Mouse (Mus musculus): Measurements from ENCODE around the gene Chaf1a. TPM values are rescaled to one million over a fixed set of nuclear protein-coding genes. Genes with fewer than 3 reads are reported as not detected.
A peak's percentile ranks its signal among the peaks of the same experiment; 100 is the strongest.

Chaf1a gene
- 14.2 and 16.5 TPM in 2 replicates for polyA plus RNA-seq (2014; fragmentation: Nextera tagmentation; extraction: Ambion mirVana)

DNA sequence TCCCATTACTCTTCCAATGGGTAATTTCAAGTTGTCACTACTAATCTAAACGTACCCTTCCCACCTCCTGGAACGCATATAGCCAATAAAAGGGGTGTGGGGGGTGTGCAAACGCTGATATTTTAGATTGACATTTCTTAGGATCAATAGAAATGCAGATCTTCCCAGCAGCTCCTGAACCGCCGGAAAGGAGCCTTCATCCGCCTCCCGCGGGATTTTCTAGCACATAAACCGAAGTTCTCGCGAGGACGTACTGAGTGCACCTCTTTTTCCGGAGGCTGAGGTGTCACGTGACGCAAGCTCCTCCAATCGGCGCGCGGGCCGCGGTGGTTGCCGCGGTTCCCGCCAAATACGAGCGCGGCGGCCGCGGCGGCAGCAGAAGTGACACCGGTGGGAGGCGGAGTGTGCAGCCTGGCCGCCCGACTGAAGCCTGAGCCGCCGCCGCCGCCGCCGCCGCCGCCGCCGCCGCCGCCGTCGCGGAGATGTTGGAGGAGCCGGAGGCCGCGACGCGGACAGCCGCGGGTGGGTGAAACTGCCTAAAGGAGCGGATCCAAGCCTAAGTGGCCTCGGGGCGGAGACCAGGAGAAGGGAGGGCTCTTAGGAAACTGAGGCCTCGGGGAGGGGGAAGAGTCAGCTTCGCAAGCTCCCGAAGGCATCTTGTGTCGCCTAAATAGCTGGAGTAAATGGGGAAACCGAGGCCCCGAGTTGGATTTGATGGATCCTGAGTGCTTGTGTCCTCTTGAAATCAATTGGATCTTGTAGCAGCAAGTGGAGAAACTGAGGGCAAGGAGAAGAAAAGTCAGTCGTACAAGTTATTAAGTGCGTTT, at the start of gene Chaf1a:
Gene Chaf1a (plus strand): TSS at position 410 of the 827 bp plus-strand sequence.
- Histone ChIP-seq H3K36me3 (ENCODE audit: control insufficient read depth, insufficient read depth, low read length) (peaks cover 18% of the 10 kb centered on the region), H3K4me1 (ENCODE audit: control insufficient read depth, insufficient read depth, low read length) (peaks cover under 1% of the 10 kb centered on the region), H3K4me2 (ENCODE audit: low read depth, low read length) (peak within 1 kb of the TSS; percentile 72), H3K27ac (replicated peaks; ENCODE audit: low read depth, low read length) (peak within 1 kb of the TSS; percentile 78), H3K27me3 (replicated peaks; ENCODE audit: control insufficient read depth, insufficient read depth, low read length) (no peaks in the 10 kb centered on the region), H3K9ac (ENCODE audit: low read depth, low read length) (peak within 1 kb of the TSS; percentile 91), H3K4me3 (ENCODE audit: low read depth, low read length) (peak within 1 kb of the TSS; percentile 80), H3K9me3 (ENCODE audit: control insufficient read depth, low read length) (no peaks in the 10 kb centered on the region)
- DNase-seq (ENCODE audit: low spot score) = peak; percentile 100
- peak; percentile 90 for ATAC-seq (ENCODE audit: low read depth)
- under 1% methylated on average over 59 of the region's 68 CpGs for WGBS

DNA sequence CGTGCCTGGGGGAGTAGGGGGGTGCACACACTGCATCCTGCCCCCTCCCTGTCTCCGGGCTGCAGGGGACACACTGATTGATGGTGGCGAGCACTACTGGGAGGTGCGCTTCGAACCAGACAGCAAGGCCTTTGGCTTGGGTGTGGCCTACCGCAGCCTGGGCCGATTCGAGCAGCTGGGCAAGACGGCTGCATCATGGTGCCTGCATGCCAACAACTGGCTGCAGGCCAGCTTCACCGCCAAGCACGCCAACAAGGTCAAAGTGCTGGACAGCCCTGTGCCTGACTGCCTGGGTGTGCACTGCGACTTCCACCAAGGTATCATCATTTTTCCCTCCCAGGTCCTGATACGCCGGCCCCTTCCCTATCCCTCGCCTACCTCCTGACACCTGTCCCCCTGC, 44.2 kb upstream of the Chaf1a start:
- H3K4me3 ChIP-seq (ENCODE audit: low read depth, low read length) = no peak overlapping the region
- ATAC-seq (ENCODE audit: low read depth) (no peak), DNase-seq (ENCODE audit: low spot score) (no peak)
- H3K9ac ChIP-seq (ENCODE audit: low read depth, low read length) = no peak overlapping the region
- no peaks in the 10 kb centered on the region; the same call in 1 of the 2 replicates for H3K27me3 ChIP-seq (replicated peaks; ENCODE audit: control insufficient read depth, insufficient read depth, low read length)
- no peak overlapping the region for H3K4me2 ChIP-seq (ENCODE audit: low read depth, low read length)
- H3K4me1 ChIP-seq (ENCODE audit: control insufficient read depth, insufficient read depth, low read length) = 0 out of 2 replicates have a peak, but pooled peaks cover 2% of the 10 kb centered on the region
- 88% methylated on average over 15 of the region's 15 CpGs for WGBS
- H3K27ac ChIP-seq (replicated peaks; ENCODE audit: low read depth, low read length) = no peak overlapping the region
- 0 out of 2 replicates have a peak, but pooled peaks cover 14% of the 10 kb centered on the region for H3K36me3 ChIP-seq (ENCODE audit: control insufficient read depth, insufficient read depth, low read length)
- no peaks in the 10 kb centered on the region for H3K9me3 ChIP-seq (ENCODE audit: control insufficient read depth, low read length)

DNA sequence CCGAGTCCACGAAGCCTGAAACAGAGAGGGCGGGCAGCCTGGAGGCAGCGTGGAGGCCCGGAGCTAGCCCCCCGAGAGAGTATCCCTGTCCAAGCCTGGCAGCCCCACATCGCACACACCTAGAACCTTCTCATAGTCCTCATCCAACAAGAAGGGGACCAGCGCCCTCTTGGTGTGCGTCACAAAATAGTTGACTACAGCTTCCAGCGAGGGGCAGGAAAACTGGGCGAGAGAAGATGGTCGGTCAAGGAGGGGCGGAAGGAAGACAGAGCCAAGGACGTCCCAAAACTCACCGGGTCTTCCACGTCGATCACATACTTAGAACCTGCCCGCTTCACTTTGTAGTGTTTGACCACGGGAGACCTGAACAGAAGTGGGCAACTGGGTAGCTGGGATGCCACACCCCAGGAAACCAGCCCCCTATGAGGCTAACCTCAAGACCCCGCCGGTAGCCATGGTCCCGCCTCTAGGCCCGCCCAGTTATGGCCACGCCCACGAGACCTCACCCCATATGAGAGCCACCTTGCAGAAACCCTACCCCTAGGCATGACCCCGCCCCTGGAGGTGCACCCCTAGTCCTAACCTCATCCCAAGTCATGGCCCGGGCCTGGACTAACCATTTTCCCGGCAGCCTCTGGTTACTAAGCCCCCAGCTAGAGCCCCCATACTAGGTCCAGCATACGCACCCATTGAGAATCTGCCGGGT, 40.3 kb upstream of the Chaf1a start:
- H3K9me3 ChIP-seq (ENCODE audit: control insufficient read depth, low read length) = no peaks in the 10 kb centered on the region
- 0 out of 2 replicates have a peak, but pooled peaks cover 2% of the 10 kb centered on the region for H3K4me1 ChIP-seq (ENCODE audit: control insufficient read depth, insufficient read depth, low read length)
- H3K9ac ChIP-seq (ENCODE audit: low read depth, low read length) = no peak overlapping the region; the same call in 1 of the 2 replicates
- H3K27me3 ChIP-seq (replicated peaks; ENCODE audit: control insufficient read depth, insufficient read depth, low read length) = no peaks in the 10 kb centered on the region; the same call in 1 of the 2 replicates
- WGBS = 10% methylated on average over 28 of the region's 30 CpGs
- DNase-seq (ENCODE audit: low spot score) (no peak), ATAC-seq (ENCODE audit: low read depth) (peak; percentile 34; the same call in 1 of the 2 replicates)
- peak overlapping the region; percentile 20 for H3K4me3 ChIP-seq (ENCODE audit: low read depth, low read length)
- no peak overlapping the region for H3K27ac ChIP-seq (replicated peaks; ENCODE audit: low read depth, low read length)
- peak overlapping the region; percentile 40 for H3K4me2 ChIP-seq (ENCODE audit: low read depth, low read length)
- 0 out of 2 replicates have a peak, but pooled peaks cover 11% of the 10 kb centered on the region for H3K36me3 ChIP-seq (ENCODE audit: control insufficient read depth, insufficient read depth, low read length)

- no peak for ATAC-seq (ENCODE audit: low read depth)
- 85% methylated on average over 3 of the region's 3 CpGs for WGBS
Observed at GRCm38 (mm10) chr17:56003000-56003399, 37.2 kb upstream of the Chaf1a start.

GRCm38 (mm10) chr17:56005415-56006061, 34.7 kb upstream of the Chaf1a start, which contains the start of the genes Stap2 and Mpnd:
Gene Stap2 (minus strand): TSS chr17:56005584.
Gene Mpnd (plus strand): TSS chr17:56005711.
- Histone ChIP-seq H3K9me3 (ENCODE audit: control insufficient read depth, low read length) (no peaks in the 10 kb centered on the region), H3K27me3 (replicated peaks; ENCODE audit: control insufficient read depth, insufficient read depth, low read length) (no peaks in the 10 kb centered on the region; the same call in 1 of the 2 replicates), H3K27ac (replicated peaks; ENCODE audit: low read depth, low read length) (no peak within 1 kb of the TSS), H3K4me3 (ENCODE audit: low read depth, low read length) (peak within 1 kb of the TSS; percentile 14; the same call in 1 of the 2 replicates), H3K4me1 (ENCODE audit: control insufficient read depth, insufficient read depth, low read length) (peaks cover 9% of the 10 kb centered on the region; the same call in 1 of the 2 replicates), H3K4me2 (ENCODE audit: low read depth, low read length) (peak within 1 kb of the TSS; percentile 27), H3K36me3 (ENCODE audit: control insufficient read depth, insufficient read depth, low read length) (no peaks in the 10 kb centered on the region), H3K9ac (ENCODE audit: low read depth, low read length) (peak within 1 kb of the TSS; percentile 37; the same call in 1 of the 2 replicates)
- ATAC-seq (ENCODE audit: low read depth) (no peak), DNase-seq (ENCODE audit: low spot score) (peak; percentile 79)
- 39% methylated on average over 13 of the region's 13 CpGs for WGBS

More at GRCm38 (mm10) chr17:56003000-56003399, 37.2 kb upstream of the Chaf1a start:
- Histone ChIP-seq H3K27ac (replicated peaks; ENCODE audit: low read depth, low read length) (no peak overlapping the region), H3K9ac (ENCODE audit: low read depth, low read length) (no peak overlapping the region), H3K4me1 (ENCODE audit: control insufficient read depth, insufficient read depth, low read length) (0 out of 2 replicates have a peak, but pooled peaks cover 2% of the 10 kb centered on the region), H3K36me3 (ENCODE audit: control insufficient read depth, insufficient read depth, low read length) (no peaks in the 10 kb centered on the region), H3K9me3 (ENCODE audit: control insufficient read depth, low read length) (no peaks in the 10 kb centered on the region), H3K4me3 (ENCODE audit: low read depth, low read length) (no peak overlapping the region), H3K4me2 (ENCODE audit: low read depth, low read length) (no peak overlapping the region), H3K27me3 (replicated peaks; ENCODE audit: control insufficient read depth, insufficient read depth, low read length) (no peaks in the 10 kb centered on the region; the same call in 1 of the 2 replicates)
- no peak for DNase-seq (ENCODE audit: low spot score)

DNA sequence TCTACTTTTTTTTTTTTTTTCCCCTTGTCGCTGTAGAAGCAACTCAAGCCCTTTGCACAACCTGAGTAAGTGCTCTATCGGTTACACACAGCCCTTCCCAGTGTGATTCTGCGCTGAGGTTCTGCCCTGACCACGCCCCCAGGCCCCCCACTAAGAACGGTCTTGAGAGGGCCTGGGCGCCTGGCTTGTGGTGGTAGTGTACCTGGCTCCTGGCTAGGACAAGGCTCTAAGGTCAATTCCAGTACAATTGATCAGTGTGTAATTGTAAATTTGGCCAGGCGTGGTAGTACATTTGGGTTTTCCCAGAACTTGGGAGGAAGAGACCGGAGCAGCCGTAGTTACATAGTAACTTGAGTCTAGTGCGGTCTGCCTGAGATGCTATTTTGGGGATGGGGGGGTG, 33.3 kb upstream of the Chaf1a start:
- Histone ChIP-seq H3K27ac (replicated peaks; ENCODE audit: low read depth, low read length) (peak overlapping the region; percentile 62; the same call in 1 of the 2 replicates), H3K9me3 (ENCODE audit: control insufficient read depth, low read length) (no peaks in the 10 kb centered on the region), H3K4me2 (ENCODE audit: low read depth, low read length) (peak overlapping the region; percentile 100; the same call in 1 of the 2 replicates), H3K36me3 (ENCODE audit: control insufficient read depth, insufficient read depth, low read length) (peaks cover 8% of the 10 kb centered on the region), H3K27me3 (replicated peaks; ENCODE audit: control insufficient read depth, insufficient read depth, low read length) (no peaks in the 10 kb centered on the region), H3K4me1 (ENCODE audit: control insufficient read depth, insufficient read depth, low read length) (peaks cover 14% of the 10 kb centered on the region; the same call in 1 of the 2 replicates), H3K4me3 (ENCODE audit: low read depth, low read length) (no peak overlapping the region), H3K9ac (ENCODE audit: low read depth, low read length) (no peak overlapping the region)
- DNase-seq (ENCODE audit: low spot score) (no peak), ATAC-seq (ENCODE audit: low read depth) (no peak)
- 43% methylated on average over 10 of the region's 10 CpGs for whole genome bisulfite sequencing

DNA sequence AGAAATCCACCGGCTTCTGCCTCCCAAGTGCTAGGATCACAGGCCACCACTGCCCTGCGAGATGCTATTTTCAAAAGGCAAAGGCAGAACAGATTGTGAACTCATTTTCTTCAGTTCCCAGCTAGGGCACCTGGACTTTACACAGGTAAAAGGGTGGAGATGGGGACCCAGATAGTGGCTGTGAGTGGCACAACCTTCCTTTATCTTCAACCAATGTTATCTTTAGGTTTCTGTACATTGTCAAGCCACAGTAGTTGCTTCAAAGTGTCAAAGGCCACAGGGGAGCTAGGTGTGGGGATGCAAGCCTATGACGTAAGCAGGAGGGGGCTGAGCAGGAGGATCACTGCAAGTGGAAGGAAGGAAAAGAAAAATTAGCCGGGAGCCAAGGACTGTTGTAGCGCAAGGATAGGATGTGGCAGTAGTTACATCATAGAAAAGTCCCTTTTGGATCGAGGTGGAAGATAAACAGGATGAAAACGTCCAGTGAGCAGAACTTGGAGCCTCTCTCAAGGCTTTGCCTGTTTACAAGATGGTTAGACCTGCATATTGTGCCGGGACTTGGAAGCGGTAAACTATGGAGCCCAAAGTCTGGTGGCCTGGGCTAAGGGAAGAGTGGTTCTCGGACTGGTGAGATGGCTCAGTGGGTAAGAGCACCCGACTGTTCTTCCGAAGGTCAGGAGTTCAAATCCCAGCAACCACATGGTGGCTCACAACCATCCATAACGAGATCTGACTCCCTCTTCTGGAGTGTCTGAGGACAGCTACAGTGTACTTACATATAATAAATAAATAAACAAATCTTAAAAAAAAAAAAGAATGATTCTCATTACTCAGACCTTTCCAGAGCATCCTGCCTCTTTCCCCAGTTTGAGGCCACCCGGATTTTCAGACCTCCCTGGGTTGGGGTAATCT, 32.5 kb upstream of the Chaf1a start:
- peak overlapping the region; percentile 36 for H3K9ac ChIP-seq (ENCODE audit: low read depth, low read length)
- H3K9me3 ChIP-seq (ENCODE audit: control insufficient read depth, low read length) = no peaks in the 10 kb centered on the region
- peak overlapping the region; percentile 100 for H3K4me2 ChIP-seq (ENCODE audit: low read depth, low read length)
- WGBS = 30% methylated on average over 13 of the region's 14 CpGs
- peak overlapping the region; percentile 73 for H3K4me3 ChIP-seq (ENCODE audit: low read depth, low read length)
- peaks cover 14% of the 10 kb centered on the region; the same call in 1 of the 2 replicates for H3K4me1 ChIP-seq (ENCODE audit: control insufficient read depth, insufficient read depth, low read length)
- peak; percentile 20 for ATAC-seq (ENCODE audit: low read depth)
- peak overlapping the region; percentile 62 for H3K27ac ChIP-seq (replicated peaks; ENCODE audit: low read depth, low read length)
- H3K27me3 ChIP-seq (replicated peaks; ENCODE audit: control insufficient read depth, insufficient read depth, low read length) = no peaks in the 10 kb centered on the region
- peaks cover 15% of the 10 kb centered on the region for H3K36me3 ChIP-seq (ENCODE audit: control insufficient read depth, insufficient read depth, low read length)
- no peak for DNase-seq (ENCODE audit: low spot score)
